Mouse (Mus musculus) retina, adult 2 months (tissue): ENCODE data around the gene Chmp2b.

ENCODE experiments used
- DNase-seq: peaks from one replicate; pipeline ENCODE4 v3.0.0-alpha.2; 2012; ENCODE audit warnings: low read depth, low spot score

Gene Chmp2b

DNA sequence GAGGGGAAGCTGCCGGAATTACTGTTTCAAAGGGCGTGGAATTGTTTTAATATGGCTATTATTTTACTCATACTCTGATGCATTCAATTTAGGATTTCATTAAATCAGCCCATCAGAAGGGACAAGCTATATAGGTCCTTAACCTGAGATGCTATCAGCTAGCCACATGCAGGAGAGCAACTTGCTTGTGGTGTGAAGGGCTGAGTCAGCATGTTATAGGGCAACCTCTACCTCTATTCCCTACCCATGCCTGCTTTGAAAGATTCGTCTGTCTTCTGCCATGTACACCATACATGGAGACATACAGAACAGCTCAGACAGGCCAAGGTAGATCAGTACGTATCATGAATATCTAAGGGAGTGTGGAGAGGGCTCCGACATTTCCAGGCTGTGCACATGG is 35.8 kb downstream of the Chmp2b start:
- no peak for DNase-seq

GRCm38 (mm10) chr16:65526004-65526403 is 36.5 kb downstream of the Chmp2b start:
- no peak for DNase-seq

DNA sequence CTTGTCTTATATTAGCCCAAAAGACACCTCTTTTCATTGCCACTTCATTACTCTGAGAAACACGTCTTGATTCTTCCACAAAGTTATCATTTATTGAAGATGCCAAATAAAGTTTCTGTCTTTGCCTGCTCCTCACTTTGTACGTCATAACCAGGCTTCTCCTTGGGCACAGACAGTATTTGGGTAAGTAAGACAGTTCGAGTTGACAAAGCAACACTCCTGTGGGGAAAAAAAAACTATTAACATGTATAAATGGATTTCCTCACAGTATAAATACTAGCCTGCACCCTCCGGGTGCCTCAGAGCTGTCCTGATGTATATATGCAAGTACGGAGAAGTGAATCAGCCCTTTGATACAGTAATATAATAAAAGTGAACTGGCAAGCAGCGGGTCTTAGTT is 42.3 kb downstream of the Chmp2b start, which contains the start of gene Pou1f1:
Pou1f1 (plus strand) TSS at position 301 of the 400 bp plus-strand sequence.
- no peak for DNase-seq

DNA sequence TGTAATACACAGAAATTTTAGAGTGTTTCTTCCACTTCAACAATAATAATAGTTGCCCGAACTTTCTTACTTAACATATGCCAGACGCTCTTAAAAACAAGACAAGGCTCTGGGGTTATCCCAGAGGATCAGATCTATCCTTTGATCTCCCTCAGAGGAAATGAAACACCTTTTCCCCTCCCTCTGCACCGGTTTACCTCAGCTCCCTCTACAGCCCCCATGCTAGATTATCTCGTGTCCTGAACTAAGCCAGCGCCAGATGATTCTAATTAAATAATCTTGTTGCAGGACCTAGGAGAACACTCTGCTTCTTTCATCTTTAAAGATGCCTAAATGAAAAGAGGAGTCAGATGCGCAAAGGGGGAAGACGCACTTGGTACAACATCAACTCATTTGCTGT is 48.3 kb downstream of the Chmp2b start:
- no peak for DNase-seq

DNA sequence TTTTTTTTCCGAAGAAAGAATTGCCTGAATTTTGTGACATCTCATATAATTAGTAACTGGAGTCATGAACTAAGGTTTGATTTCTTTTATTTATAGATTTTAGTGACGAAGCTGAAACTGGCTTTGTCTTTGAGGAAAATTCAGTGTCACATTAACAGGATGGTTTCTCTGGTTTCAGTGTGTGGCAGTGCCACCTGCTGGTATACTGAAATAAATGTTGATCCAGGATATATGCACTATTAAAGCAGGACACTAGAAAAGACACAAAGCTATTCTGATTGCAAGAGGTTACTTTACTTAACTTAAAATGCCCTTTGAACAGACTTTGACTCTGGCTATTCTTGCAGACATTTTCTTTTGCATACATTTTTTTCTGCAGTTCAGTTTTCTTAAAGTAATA is 65.5 kb downstream of the Chmp2b start:
- peak; percentile 16 for DNase-seq

- no peak for DNase-seq
These were observed 66.5 kb downstream of the Chmp2b start for GRCm38 (mm10) chr16:65496030-65496429.
